Mouse (Mus musculus): ENCODE measurements around the gene Plch2.

- peak; percentile 35 for TF ChIP-seq CTCF (conservative IDR thresholded peaks at IDR 0.05; ENCODE audit: low read length)
- no peak for TF ChIP-seq NANOG (IDR thresholded peaks at IDR 0.05; ENCODE audit: borderline replicate concordance, low read length)
These were observed 70.5 kb downstream of the Plch2 start for GRCm38 (mm10) chr4:154986096-154986495.

All from E14TG2a.4 (cell line).